Mouse (Mus musculus) lung, postnatal 0 days (tissue): ENCODE results near the gene Acot1.
"Not testable (repeated sequence)": the region's sequence is repeated elsewhere in the genome, so short reads cannot be mapped to it uniquely, and the experiment has no call there.

Experiments
- CTCF ChIP-seq: IDR thresholded peaks from 2 replicates; pipeline ENCODE4 v1.5.1; 2016; ENCODE audit warnings: antibody characterized with exemption, mild to moderate bottlenecking
- EP300 ChIP-seq: IDR thresholded peaks from 2 replicates; pipeline ENCODE4 v1.6.1; 2016; ENCODE audit warnings: antibody characterized with exemption, mild to moderate bottlenecking, control low read depth

DNA sequence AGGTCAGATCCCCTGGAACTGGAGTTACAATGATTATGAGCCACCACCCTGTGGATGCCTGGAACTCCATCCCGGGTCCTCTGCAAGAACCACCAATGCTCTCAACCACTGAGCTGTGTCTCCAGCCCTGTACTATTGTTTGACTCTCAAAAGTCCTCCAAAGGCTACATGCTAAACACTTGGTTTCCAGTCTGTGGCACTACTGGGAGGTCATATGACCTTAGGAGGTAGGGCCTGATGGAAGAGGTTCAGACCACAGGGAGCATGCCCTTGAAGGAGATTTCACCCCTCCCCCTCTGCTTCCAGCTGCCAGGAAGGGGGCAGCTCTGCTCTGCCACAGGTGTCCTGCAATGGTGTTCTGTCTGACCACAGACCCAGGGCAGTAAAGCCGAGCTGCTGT lies 24.0 kb downstream of the Acot1 start:
- not testable (repeated sequence) for TF ChIP-seq CTCF, EP300
